Mouse (Mus musculus): ENCODE measurements around the gene Cul7.

- no peak for TF ChIP-seq NANOG (IDR thresholded peaks at IDR 0.05; ENCODE audit: borderline replicate concordance, low read length)
- TF ChIP-seq CTCF (conservative IDR thresholded peaks at IDR 0.05; ENCODE audit: low read length): no peak
- no peak for TF ChIP-seq POU5F1 (IDR thresholded peaks at IDR 0.05; ENCODE audit: borderline replicate concordance, low read length)
These were observed 60.9 kb downstream of the Cul7 start, which contains the start of gene Pex6 for GRCm38 (mm10) chr17:46710959-46711597.
